Mouse (Mus musculus) midbrain, embryonic 12.5 days (tissue): ENCODE measurements at regions not wholly inside any gene's neighbourhood (a gene's known extent, or its start where the extent isn't known, plus 50 kb on each side); places are given as distances from the start of the nearest gene placed in this dataset.

Experiments
- ATAC-seq: fragments of 200-750 bp; cut with Nextera tagmentation; 2 replicates; pipeline ENCODE4 v1.8.0; 2017; ENCODE audit warnings: low read depth, moderate TSS enrichment, moderate library complexity; ENCODE audit not compliant: low FRiP score
- H3K27ac ChIP-seq: fragments of 300-500 bp; sonication (generic); replicated peaks from 2 replicates; pipeline ENCODE4 v1.5.1; 2016; ENCODE audit warnings: mild to moderate bottlenecking
- H3K27me3 ChIP-seq: fragments of 300-500 bp; sonication (generic); 2 replicates; pipeline ENCODE4 v1.6.1; 2016; ENCODE audit warnings: mild to moderate bottlenecking
- H3K36me3 ChIP-seq: fragments of 300-500 bp; sonication (generic); 2 replicates; pipeline ENCODE4 v1.6.1; 2016
- H3K4me1 ChIP-seq: fragments of 300-500 bp; sonication (generic); 2 replicates; pipeline ENCODE4 v1.6.1; 2016
- H3K4me2 ChIP-seq: fragments of 300-500 bp; sonication (generic); replicated peaks from 2 replicates; pipeline ENCODE4 v1.6.1; 2016; ENCODE audit warnings: mild to moderate bottlenecking, moderate library complexity
- H3K4me3 ChIP-seq: fragments of 300-500 bp; sonication (generic); 2 replicates; pipeline ENCODE4 v1.5.1; 2016; ENCODE audit warnings: mild to moderate bottlenecking
- H3K9ac ChIP-seq: fragments of 300-500 bp; sonication (generic); replicated peaks from 2 replicates; pipeline ENCODE4 v1.6.1; 2016; ENCODE audit warnings: mild to moderate bottlenecking, moderate library complexity
- H3K9me3 ChIP-seq: fragments of 300-500 bp; sonication (generic); 2 replicates; pipeline ENCODE4 v1.6.1; 2016; ENCODE audit warnings: mild to moderate bottlenecking
- WGBS: fragments of 180-500 bp; shearing (Covaris S2); methylation state at CpG from one replicate; pipeline ENCODE4 v1.1.7; 2016; 5-methylcytosine and 5-hydroxymethylcytosine counted together

- 87% methylated on average over 2 of the region's 2 CpGs for WGBS
Measured at GRCm38 (mm10) chr12:109662179-109662578, 62.0 kb upstream of the Rtl1 start.

GRCm38 (mm10) chr12:109674766-109675165 lies 74.6 kb upstream of the Rtl1 start:
- peaks cover 7% of the 10 kb centered on the region for H3K36me3 ChIP-seq
- 89% methylated on average over 4 of the region's 4 CpGs for WGBS

More at GRCm38 (mm10) chr12:109662179-109662578, 62.0 kb upstream of the Rtl1 start:
- no peak for ATAC-seq
- Histone ChIP-seq H3K36me3 (peaks cover 10% of the 10 kb centered on the region; the same call in 1 of the 2 replicates), H3K4me2 (no peak overlapping the region), H3K27ac (no peak overlapping the region), H3K4me3 (no peak overlapping the region), H3K27me3 (no peaks in the 10 kb centered on the region), H3K4me1 (no peaks in the 10 kb centered on the region), H3K9me3 (no peaks in the 10 kb centered on the region), H3K9ac (no peak overlapping the region)

GRCm38 (mm10) chr12:109694046-109694445 lies 93.9 kb upstream of the Rtl1 start:
- Histone ChIP-seq H3K4me2 (no peak overlapping the region), H3K27ac (no peak overlapping the region), H3K9me3 (no peaks in the 10 kb centered on the region), H3K9ac (no peak overlapping the region), H3K4me1 (no peaks in the 10 kb centered on the region), H3K4me3 (no peak overlapping the region), H3K27me3 (no peaks in the 10 kb centered on the region), H3K36me3 (peaks cover 46% of the 10 kb centered on the region)
- WGBS, result 92% methylated on average over 4 of the region's 4 CpGs
- ATAC-seq, result no peak

More at GRCm38 (mm10) chr12:109674766-109675165, 74.6 kb upstream of the Rtl1 start:
- Histone ChIP-seq H3K9me3 (no peaks in the 10 kb centered on the region), H3K4me3 (no peak overlapping the region), H3K4me2 (no peak overlapping the region), H3K4me1 (no peaks in the 10 kb centered on the region), H3K9ac (no peak overlapping the region), H3K27me3 (no peaks in the 10 kb centered on the region), H3K27ac (no peak overlapping the region)
- ATAC-seq, result no peak

- H3K36me3 ChIP-seq, result peaks cover 47% of the 10 kb centered on the region
- H3K9me3 ChIP-seq, result no peaks in the 10 kb centered on the region
- H3K27me3 ChIP-seq, result no peaks in the 10 kb centered on the region
- no peak overlapping the region for H3K4me3 ChIP-seq
- no peaks in the 10 kb centered on the region for H3K4me1 ChIP-seq
- WGBS, result 88% methylated on average over 5 of the region's 5 CpGs
- no peak overlapping the region for H3K9ac ChIP-seq
- no peak overlapping the region for H3K4me2 ChIP-seq
- ATAC-seq, result no peak
- H3K27ac ChIP-seq, result no peak overlapping the region
Measured at GRCm38 (mm10) chr12:109694801-109695430, 94.8 kb upstream of the Rtl1 start.

GRCm38 (mm10) chr12:109706820-109707219 lies 106.7 kb upstream of the Rtl1 start:
- Histone ChIP-seq H3K9ac (no peak overlapping the region), H3K9me3 (no peaks in the 10 kb centered on the region), H3K27me3 (no peaks in the 10 kb centered on the region), H3K36me3 (peaks cover 17% of the 10 kb centered on the region; the same call in 1 of the 2 replicates), H3K27ac (no peak overlapping the region), H3K4me1 (no peaks in the 10 kb centered on the region), H3K4me3 (no peak overlapping the region), H3K4me2 (no peak overlapping the region)
- WGBS, result 89% methylated on average over 3 of the region's 6 CpGs
- no peak for ATAC-seq

GRCm38 (mm10) chr12:109709661-109710060 lies 109.5 kb upstream of the Rtl1 start:
- 93% methylated on average over 5 of the region's 5 CpGs for WGBS
- Histone ChIP-seq H3K4me1 (no peaks in the 10 kb centered on the region), H3K4me2 (no peak overlapping the region), H3K36me3 (peaks cover 33% of the 10 kb centered on the region; the same call in 1 of the 2 replicates), H3K9ac (no peak overlapping the region), H3K27ac (no peak overlapping the region), H3K27me3 (no peaks in the 10 kb centered on the region), H3K4me3 (no peak overlapping the region), H3K9me3 (no peaks in the 10 kb centered on the region)
- no peak for ATAC-seq

GRCm38 (mm10) chr12:109711392-109711791 lies 111.3 kb upstream of the Rtl1 start:
- no peaks in the 10 kb centered on the region for H3K27me3 ChIP-seq
- no peak overlapping the region for H3K4me3 ChIP-seq
- H3K9me3 ChIP-seq, result no peaks in the 10 kb centered on the region
- peaks cover 48% of the 10 kb centered on the region; the same call in 1 of the 2 replicates for H3K36me3 ChIP-seq
- ATAC-seq, result no peak
- H3K27ac ChIP-seq, result no peak overlapping the region
- H3K4me1 ChIP-seq, result no peaks in the 10 kb centered on the region
- H3K9ac ChIP-seq, result no peak overlapping the region
- H3K4me2 ChIP-seq, result no peak overlapping the region
- WGBS, result 97% methylated on average over 5 of the region's 5 CpGs

GRCm38 (mm10) chr12:109711946-109712345 lies 111.8 kb upstream of the Rtl1 start:
- H3K4me3 ChIP-seq, result no peak overlapping the region
- H3K27ac ChIP-seq, result no peak overlapping the region
- H3K9ac ChIP-seq, result no peak overlapping the region
- H3K9me3 ChIP-seq, result no peaks in the 10 kb centered on the region
- H3K4me2 ChIP-seq, result no peak overlapping the region
- no peaks in the 10 kb centered on the region for H3K27me3 ChIP-seq
- H3K4me1 ChIP-seq, result no peaks in the 10 kb centered on the region
- H3K36me3 ChIP-seq, result peaks cover 52% of the 10 kb centered on the region; the same call in 1 of the 2 replicates
- ATAC-seq, result no peak
- 97% methylated on average over 7 of the region's 7 CpGs for WGBS

- H3K4me1 ChIP-seq, result no peaks in the 10 kb centered on the region
- no peak overlapping the region for H3K4me3 ChIP-seq
- no peaks in the 10 kb centered on the region for H3K9me3 ChIP-seq
- ATAC-seq, result no peak
- H3K27ac ChIP-seq, result no peak overlapping the region
- H3K4me2 ChIP-seq, result no peak overlapping the region
- 95% methylated on average over 16 of the region's 16 CpGs for WGBS
- H3K36me3 ChIP-seq, result peaks cover 56% of the 10 kb centered on the region; the same call in 1 of the 2 replicates
- H3K27me3 ChIP-seq, result no peaks in the 10 kb centered on the region
- no peak overlapping the region for H3K9ac ChIP-seq
Measured at GRCm38 (mm10) chr12:109712386-109712785, 112.3 kb upstream of the Rtl1 start.

- whole genome bisulfite sequencing, result 93% methylated on average over 3 of the region's 3 CpGs
- Histone ChIP-seq H3K36me3 (peaks cover 56% of the 10 kb centered on the region; the same call in 1 of the 2 replicates), H3K4me2 (no peak overlapping the region), H3K9ac (no peak overlapping the region), H3K27me3 (no peaks in the 10 kb centered on the region), H3K4me1 (no peaks in the 10 kb centered on the region), H3K9me3 (no peaks in the 10 kb centered on the region), H3K4me3 (no peak overlapping the region), H3K27ac (no peak overlapping the region)
- no peak for ATAC-seq
Measured at GRCm38 (mm10) chr12:109713041-109713440, 112.9 kb upstream of the Rtl1 start.

GRCm38 (mm10) chr12:109714061-109714460 lies 113.9 kb upstream of the Rtl1 start:
- H3K4me2 ChIP-seq, result no peak overlapping the region
- peaks cover 65% of the 10 kb centered on the region for H3K36me3 ChIP-seq
- H3K4me1 ChIP-seq, result no peaks in the 10 kb centered on the region
- no peak overlapping the region for H3K4me3 ChIP-seq
- no peak for ATAC-seq
- no peaks in the 10 kb centered on the region for H3K9me3 ChIP-seq
- H3K27me3 ChIP-seq, result no peaks in the 10 kb centered on the region
- H3K9ac ChIP-seq, result no peak overlapping the region
- WGBS, result 97% methylated on average over 5 of the region's 5 CpGs
- H3K27ac ChIP-seq, result no peak overlapping the region

GRCm38 (mm10) chr12:109716991-109717390 lies 116.9 kb upstream of the Rtl1 start:
- WGBS, result 96% methylated on average over 20 of the region's 20 CpGs
- no peaks in the 10 kb centered on the region for H3K9me3 ChIP-seq
- H3K4me3 ChIP-seq, result no peak overlapping the region
- no peak for ATAC-seq
- H3K4me1 ChIP-seq, result no peaks in the 10 kb centered on the region
- no peak overlapping the region for H3K9ac ChIP-seq
- H3K36me3 ChIP-seq, result peaks cover 63% of the 10 kb centered on the region
- no peak overlapping the region for H3K4me2 ChIP-seq
- H3K27ac ChIP-seq, result no peak overlapping the region
- no peaks in the 10 kb centered on the region for H3K27me3 ChIP-seq

- 95% methylated on average over 9 of the region's 9 CpGs for WGBS
- ATAC-seq, result no peak
- no peak overlapping the region for H3K4me2 ChIP-seq
- H3K9ac ChIP-seq, result no peak overlapping the region
- no peak overlapping the region for H3K27ac ChIP-seq
- H3K4me3 ChIP-seq, result no peak overlapping the region
- H3K4me1 ChIP-seq, result no peaks in the 10 kb centered on the region
- H3K36me3 ChIP-seq, result peaks cover 55% of the 10 kb centered on the region
- H3K27me3 ChIP-seq, result no peaks in the 10 kb centered on the region
- no peaks in the 10 kb centered on the region for H3K9me3 ChIP-seq
Measured at GRCm38 (mm10) chr12:109718036-109718435, 117.9 kb upstream of the Rtl1 start.
